Mouse (Mus musculus) forelimb bud, embryonic 11.5 days (tissue): ENCODE measurements around the gene Metrn.

Source experiments
- DNase-seq: peaks from one replicate; pipeline ENCODE4 v3.0.0-alpha.2; 2012; ENCODE audit warnings: low read depth, low spot score

Gene Metrn

GRCm38 (mm10) chr17:25796951-25797369 is at the start of gene Metrn:
Gene Metrn (minus strand): TSS chr17:25797136.
- DNase-seq, result peak; percentile 85

GRCm38 (mm10) chr17:25844396-25844901 is 47.5 kb upstream of the Metrn start, which contains the start of gene Rhot2:
Gene Rhot2 (minus strand): TSS chr17:25844851.
- DNase-seq, result peak; percentile 89

- DNase-seq, result no peak
Observed at GRCm38 (mm10) chr17:25843636-25844395, 46.9 kb upstream of the Metrn start.

- DNase-seq, result no peak
Observed at GRCm38 (mm10) chr17:25843122-25843521, 46.2 kb upstream of the Metrn start.

GRCm38 (mm10) chr17:25842509-25842908 is 45.6 kb upstream of the Metrn start:
- DNase-seq, result no peak

- DNase-seq, result no peak
Observed at GRCm38 (mm10) chr17:25841117-25841880, 44.4 kb upstream of the Metrn start, which contains the start of gene Gm20683. Gene Gm20683 (minus strand): TSS chr17:25841763.

- no peak for DNase-seq
Observed at GRCm38 (mm10) chr17:25840519-25840918, 43.6 kb upstream of the Metrn start.

- DNase-seq, result no peak
Observed at GRCm38 (mm10) chr17:25839455-25840235, 42.7 kb upstream of the Metrn start.

- DNase-seq, result no peak
Observed at GRCm38 (mm10) chr17:25838904-25839303, 42.0 kb upstream of the Metrn start.

GRCm38 (mm10) chr17:25837533-25837932 is 40.6 kb upstream of the Metrn start:
- DNase-seq, result no peak

GRCm38 (mm10) chr17:25837076-25837410 is 40.1 kb upstream of the Metrn start, which contains the start of gene Rhbdl1:
Gene Rhbdl1 (minus strand): TSS chr17:25837295.
- DNase-seq, result no peak

GRCm38 (mm10) chr17:25836397-25837075 is 39.6 kb upstream of the Metrn start:
- DNase-seq, result no peak

GRCm38 (mm10) chr17:25835816-25836215 is 38.9 kb upstream of the Metrn start:
- no peak for DNase-seq

GRCm38 (mm10) chr17:25835301-25835700 is 38.4 kb upstream of the Metrn start:
- DNase-seq, result no peak

- no peak for DNase-seq
Observed at GRCm38 (mm10) chr17:25834595-25835222, 37.8 kb upstream of the Metrn start.

- DNase-seq, result no peak
Observed at GRCm38 (mm10) chr17:25833961-25834594, 37.1 kb upstream of the Metrn start.

GRCm38 (mm10) chr17:25833291-25833663 is 36.3 kb upstream of the Metrn start, which contains the start of gene Stub1:
Gene Stub1 (minus strand): TSS chr17:25833404.
- DNase-seq, result peak; percentile 85

- DNase-seq, result peak; percentile 99
Observed at GRCm38 (mm10) chr17:25832436-25833290, 35.7 kb upstream of the Metrn start.
